Mouse (Mus musculus): ENCODE data around the gene Rassf2.

DNA sequence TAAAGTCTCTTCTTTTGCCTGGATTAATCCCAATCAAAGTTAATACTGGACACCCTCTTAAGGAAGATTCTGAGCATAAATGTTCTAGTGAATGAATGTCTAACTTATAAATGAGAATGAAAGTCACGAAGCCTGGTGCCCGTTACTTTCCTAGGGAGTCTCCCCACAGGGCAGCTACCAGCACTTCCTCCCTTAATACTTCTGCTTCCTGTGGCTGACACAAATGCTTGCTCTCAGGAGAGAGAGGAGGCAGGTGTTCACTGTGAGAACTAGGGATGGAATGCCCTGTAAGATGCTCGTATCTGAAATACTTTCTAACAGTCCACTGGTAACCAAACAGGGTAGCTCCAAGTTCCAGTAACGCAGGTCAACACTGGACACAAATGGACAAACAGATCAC, 23.8 kb upstream of the Rassf2 start:
- TF ChIP-seq CTCF (IDR thresholded peaks at IDR 0.05; ENCODE audit: borderline replicate concordance, insufficient read depth, low read length) (no peak), POLR2A (IDR thresholded peaks at IDR 0.05; ENCODE audit: low read depth, low read length) (no peak)

Data from embryonic fibroblast, embryonic 13.5 days (primary cell).